Mouse (Mus musculus) common myeloid progenitor, adult 5-6 weeks (primary cell): ENCODE data around the gene Ndufs4. TPM values are rescaled to one million over a fixed set of nuclear protein-coding genes. Genes with fewer than 3 reads are reported as not detected.

Experiments
- total RNA-seq: library from RNA; stranded (forward); fragments of 200-1000, 187-1606 nt; gene quantifications from 2 replicates; pipeline ENCODE4 v1.2.3, GENCODE M21; 2017

Ndufs4 gene
- total RNA-seq, 1 experiment from 2014 or later: 148 TPM

Other genes with a start within 250 kb of the Ndufs4 start
- gene Fst, start 70.7 kb upstream of the Ndufs4 start, total RNA-seq: not detected in 2 replicates